Mouse (Mus musculus) heart, embryonic 11.5 days (tissue): Measurements from ENCODE around the gene Cdca4. TPM values are rescaled to one million over a fixed set of nuclear protein-coding genes. Genes with fewer than 3 reads are reported as not detected.

Source experiments
- ATAC-seq: fragments of 200-750 bp; cut with Nextera tagmentation; replicated peaks from 2 replicates; pipeline ENCODE4 v1.8.0; 2017; ENCODE audit warnings: moderate library complexity; ENCODE audit not compliant: insufficient number of reproducible peaks, low FRiP score, low TSS enrichment
- H3K27ac ChIP-seq: fragments of 300-500 bp; sonication (generic); 2 replicates; pipeline ENCODE4 v1.5.1; 2014; ENCODE audit warnings: mild to moderate bottlenecking, low read depth, low read length
- H3K27me3 ChIP-seq: fragments of 300-500 bp; sonication (generic); 2 replicates; pipeline ENCODE4 v1.6.1; 2014; ENCODE audit warnings: mild to moderate bottlenecking, low read length, mixed read lengths; ENCODE audit not compliant: control insufficient read depth, insufficient read depth
- H3K36me3 ChIP-seq: fragments of 300-500 bp; sonication (generic); 2 replicates; pipeline ENCODE4 v1.6.1; 2014; ENCODE audit warnings: mild to moderate bottlenecking, low read length, moderate library complexity, mixed read lengths; ENCODE audit not compliant: control insufficient read depth, insufficient read depth
- H3K4me1 ChIP-seq: fragments of 300-500 bp; sonication (generic); 2 replicates; pipeline ENCODE4 v1.6.1; 2014; ENCODE audit warnings: low read length; ENCODE audit not compliant: control insufficient read depth, insufficient read depth
- H3K4me2 ChIP-seq: fragments of 300-500 bp; sonication (generic); 2 replicates; pipeline ENCODE4 v1.6.1; 2014; ENCODE audit warnings: mild to moderate bottlenecking, moderate library complexity
- H3K4me3 ChIP-seq: fragments of 300-500 bp; sonication (generic); 2 replicates; pipeline ENCODE4 v1.5.1; 2014; ENCODE audit warnings: low read depth, low read length
- H3K9ac ChIP-seq: fragments of 300-500 bp; sonication (generic); 2 replicates; pipeline ENCODE4 v1.6.1; 2014; ENCODE audit warnings: mild to moderate bottlenecking, low read depth, low read length, moderate library complexity
- H3K9me3 ChIP-seq: fragments of 300-500 bp; sonication (generic); replicated peaks from 2 replicates; pipeline ENCODE4 v1.6.1; 2016; ENCODE audit warnings: low read length; ENCODE audit not compliant: control insufficient read depth
- WGBS: fragments of 180-500 bp; shearing (Covaris S2); extraction: QIAGEN DNeasy Blood & Tissue Kit; methylation state at CpG from one replicate; pipeline ENCODE4 v1.1.7; 2014; ENCODE audit not compliant: insufficient replicate concordance; 5-methylcytosine and 5-hydroxymethylcytosine counted together
- polyA plus RNA-seq: library from polyadenylated mRNA; unstranded; fragments of >200 nt; fragmentation: Nextera tagmentation; extraction: Ambion mirVana; gene quantifications from 2 replicates; pipeline ENCODE4 v1.2.1, GENCODE M21; 2014

The Cdca4 gene
- polyA plus RNA-seq, result 61.5 and 62.8 TPM in 2 replicates

GRCm38 (mm10) chr12:112829244-112829864 is at the start of gene Cdca4:
Cdca4 (minus strand) TSS chr12:112829423.
- H3K36me3 ChIP-seq, result peaks cover 10% of the 10 kb centered on the region
- peak within 1 kb of the TSS; percentile 97 for H3K4me3 ChIP-seq
- peak within 1 kb of the TSS; percentile 86 for H3K4me2 ChIP-seq
- H3K9me3 ChIP-seq, result no peaks in the 10 kb centered on the region
- peak; percentile 96 for ATAC-seq
- peak within 1 kb of the TSS; percentile 96 for H3K9ac ChIP-seq
- H3K27me3 ChIP-seq, result no peaks in the 10 kb centered on the region
- WGBS, result 1% methylated on average over 63 of the region's 72 CpGs
- peak within 1 kb of the TSS; percentile 96 for H3K27ac ChIP-seq
- H3K4me1 ChIP-seq, result peaks cover 33% of the 10 kb centered on the region

GRCm38 (mm10) chr12:112877607-112878020 is 48.4 kb upstream of the Cdca4 start:
- peaks cover 28% of the 10 kb centered on the region for H3K4me1 ChIP-seq
- no peak for ATAC-seq
- H3K36me3 ChIP-seq, result no peaks in the 10 kb centered on the region
- peak overlapping the region; percentile 78 for H3K4me2 ChIP-seq
- under 1% methylated on average over 28 of the region's 37 CpGs for WGBS
- peak overlapping the region; percentile 42 for H3K4me3 ChIP-seq
- H3K9ac ChIP-seq, result peak overlapping the region; percentile 56; the same call in 1 of the 2 replicates
- H3K9me3 ChIP-seq, result no peaks in the 10 kb centered on the region
- no peak overlapping the region for H3K27ac ChIP-seq
- peaks cover 75% of the 10 kb centered on the region for H3K27me3 ChIP-seq

GRCm38 (mm10) chr12:112877073-112877576 is 47.9 kb upstream of the Cdca4 start:
- Histone ChIP-seq H3K27me3 (peaks cover 79% of the 10 kb centered on the region), H3K4me3 (peak overlapping the region; percentile 42), H3K36me3 (no peaks in the 10 kb centered on the region), H3K9ac (peak overlapping the region; percentile 56; the same call in 1 of the 2 replicates), H3K4me2 (peak overlapping the region; percentile 78), H3K4me1 (peaks cover 28% of the 10 kb centered on the region), H3K9me3 (no peaks in the 10 kb centered on the region), H3K27ac (no peak overlapping the region)
- WGBS, result 4% methylated on average over 17 of the region's 17 CpGs
- no peak for ATAC-seq

- Histone ChIP-seq H3K4me3 (peak overlapping the region; percentile 42), H3K4me1 (peaks cover 28% of the 10 kb centered on the region), H3K4me2 (peak overlapping the region; percentile 78), H3K9me3 (no peaks in the 10 kb centered on the region), H3K27ac (no peak overlapping the region), H3K9ac (no peak overlapping the region), H3K36me3 (no peaks in the 10 kb centered on the region), H3K27me3 (peaks cover 78% of the 10 kb centered on the region)
- WGBS, result 4% methylated on average over 28 of the region's 28 CpGs
- ATAC-seq, result no peak; the same call in 1 of the 2 replicates
These were observed 47.3 kb upstream of the Cdca4 start for GRCm38 (mm10) chr12:112876332-112877072.

- Histone ChIP-seq H3K9me3 (no peaks in the 10 kb centered on the region), H3K27me3 (peaks cover 82% of the 10 kb centered on the region), H3K4me2 (no peak overlapping the region), H3K27ac (no peak overlapping the region), H3K4me3 (no peak overlapping the region), H3K4me1 (peaks cover 33% of the 10 kb centered on the region), H3K36me3 (no peaks in the 10 kb centered on the region), H3K9ac (no peak overlapping the region)
- 19% methylated on average over 16 of the region's 16 CpGs for WGBS
- peak; percentile 21; the same call in 1 of the 2 replicates for ATAC-seq
These were observed 46.2 kb upstream of the Cdca4 start for GRCm38 (mm10) chr12:112875225-112876013.

GRCm38 (mm10) chr12:112874199-112874598 is 45.0 kb upstream of the Cdca4 start:
- H3K9ac ChIP-seq, result 0 out of 2 replicates have a peak overlapping the region, but pooled peaks have one; percentile 34

GRCm38 (mm10) chr12:112873452-112874190 is 44.4 kb upstream of the Cdca4 start:
- peaks cover 38% of the 10 kb centered on the region for H3K4me1 ChIP-seq
- H3K27me3 ChIP-seq, result peaks cover 68% of the 10 kb centered on the region
- H3K4me3 ChIP-seq, result peak overlapping the region; percentile 27
- H3K36me3 ChIP-seq, result no peaks in the 10 kb centered on the region
- WGBS, result 23% methylated on average over 18 of the region's 18 CpGs
- peak overlapping the region; percentile 58 for H3K4me2 ChIP-seq
- no peak for ATAC-seq
- H3K9me3 ChIP-seq, result no peaks in the 10 kb centered on the region
- 0 out of 2 replicates have a peak overlapping the region, but pooled peaks have one; percentile 34 for H3K9ac ChIP-seq
- H3K27ac ChIP-seq, result no peak overlapping the region

More at GRCm38 (mm10) chr12:112874199-112874598, 45.0 kb upstream of the Cdca4 start:
- Histone ChIP-seq H3K27ac (no peak overlapping the region), H3K4me1 (peaks cover 38% of the 10 kb centered on the region), H3K4me3 (peak overlapping the region; percentile 27), H3K36me3 (no peaks in the 10 kb centered on the region), H3K9me3 (no peaks in the 10 kb centered on the region), H3K27me3 (peaks cover 72% of the 10 kb centered on the region), H3K4me2 (peak overlapping the region; percentile 58)
- no peak for ATAC-seq
- 13% methylated on average over 22 of the region's 22 CpGs for WGBS
